Mouse (Mus musculus) embryonic facial prominence, embryonic 10.5 days (tissue): ENCODE data around the gene ccdc198. TPM values are rescaled to one million over a fixed set of nuclear protein-coding genes. Genes with fewer than 3 reads are reported as not detected.
"Not testable (repeated sequence)": the region's sequence is repeated elsewhere in the genome, so short reads cannot be mapped to it uniquely, and the experiment has no call there.

Experiments
- DNase-seq: peaks from one replicate; pipeline ENCODE4 v3.0.0-alpha.2; 2017; ENCODE audit warnings: low spot score
- H3K27ac ChIP-seq: fragments of 300-500 bp; sonication (generic); replicated peaks from 2 replicates; pipeline ENCODE4 v1.5.1; 2016; ENCODE audit warnings: mild to moderate bottlenecking
- H3K27me3 ChIP-seq: fragments of 300-500 bp; sonication (generic); replicated peaks from 2 replicates; pipeline ENCODE4 v1.6.1; 2016; ENCODE audit warnings: low read depth, mild to moderate bottlenecking; ENCODE audit not compliant: poor library complexity, severe bottlenecking
- H3K36me3 ChIP-seq: fragments of 300-500 bp; sonication (generic); replicated peaks from 2 replicates; pipeline ENCODE4 v1.6.1; 2016; ENCODE audit warnings: mild to moderate bottlenecking, moderate library complexity
- H3K4me1 ChIP-seq: fragments of 300-500 bp; sonication (generic); 2 replicates; pipeline ENCODE4 v1.6.1; 2016
- H3K4me3 ChIP-seq: fragments of 300-500 bp; sonication (generic); 2 replicates; pipeline ENCODE4 v1.5.1; 2016; ENCODE audit warnings: mild to moderate bottlenecking, moderate library complexity
- H3K9me3 ChIP-seq: fragments of 300-500 bp; sonication (generic); 2 replicates; pipeline ENCODE4 v1.6.1; 2016; ENCODE audit warnings: mild to moderate bottlenecking
- WGBS: fragments of 180-500 bp; shearing (Covaris S2); methylation state at CpG from one replicate; pipeline ENCODE4 v1.1.7; 2016; 5-methylcytosine and 5-hydroxymethylcytosine counted together
- polyA plus RNA-seq: library from polyadenylated mRNA; unstranded; fragments of >200 nt; fragmentation: Nextera tagmentation; extraction: Ambion mirVana; gene quantifications from 2 replicates; pipeline ENCODE4 v1.2.1, GENCODE M21; 2016

ccdc198 gene
- polyA plus RNA-seq: not detected in 2 replicates

DNA sequence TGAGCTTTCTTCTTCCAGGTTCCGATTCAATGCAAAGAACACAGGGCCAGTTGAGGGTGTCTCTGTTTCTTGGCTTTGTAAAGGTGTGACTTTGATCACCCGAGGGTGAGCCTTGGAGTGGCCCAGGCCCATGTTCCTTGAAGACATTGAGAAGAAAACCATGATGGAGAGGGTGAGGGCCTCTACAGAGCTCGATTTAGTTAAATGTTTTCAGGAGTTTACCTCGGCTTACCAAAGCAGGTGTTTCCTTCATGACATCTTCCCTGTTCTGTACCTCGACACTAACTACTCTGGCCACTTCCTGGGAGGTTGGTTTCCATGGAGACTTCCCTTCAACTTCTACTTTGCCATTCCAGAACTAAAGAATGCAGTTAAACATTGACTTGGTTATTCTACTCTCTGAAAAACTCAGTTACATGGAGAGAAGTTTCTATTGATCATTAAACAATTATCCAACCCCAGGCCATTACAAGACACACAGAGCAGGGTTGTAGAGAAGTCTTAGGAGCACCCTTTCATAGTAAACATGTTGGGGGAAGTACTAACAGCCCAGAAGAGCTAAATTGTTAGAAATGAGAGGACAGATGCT is at the start of gene ccdc198:
ccdc198 (minus strand) TSS at position 349 of the 589 bp plus-strand sequence.
- 77% methylated on average over 5 of the region's 5 CpGs for WGBS
- no peak for DNase-seq
- H3K27ac ChIP-seq: no peak within 1 kb of the TSS

DNA sequence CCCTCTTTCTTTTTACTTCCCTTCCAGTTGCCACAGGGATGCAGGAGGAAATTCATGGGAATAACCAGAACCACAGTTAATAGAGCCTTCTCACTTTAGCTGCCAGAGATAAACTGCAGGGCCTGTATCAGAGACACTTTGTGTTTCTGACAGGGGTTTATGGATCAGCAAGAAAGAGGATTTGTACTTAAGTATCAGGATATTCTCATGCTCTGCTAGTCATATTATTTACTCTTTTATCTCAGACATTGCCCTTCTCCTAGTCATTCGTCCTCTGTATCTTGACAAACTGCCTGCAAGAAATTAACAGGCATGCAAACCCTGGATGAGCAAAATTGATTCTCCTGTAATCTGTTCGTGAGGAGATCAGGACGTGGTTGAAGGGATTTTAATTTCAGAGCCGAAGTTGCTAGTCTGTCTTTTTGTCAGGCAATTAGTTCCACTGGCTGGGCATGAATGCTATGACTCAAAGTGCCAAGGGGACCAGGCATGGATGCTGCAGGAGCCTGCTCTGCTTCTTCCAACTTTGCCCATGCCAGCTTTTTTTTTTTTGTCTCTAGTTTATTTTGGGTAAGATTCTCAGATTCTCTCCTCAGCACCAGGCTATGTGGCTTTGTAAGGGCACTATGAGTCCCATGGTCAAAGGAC is 48.7 kb upstream of the ccdc198 start:
- WGBS: 29% methylated on average over 4 of the region's 4 CpGs
- H3K4me3 ChIP-seq: no peak overlapping the region
- DNase-seq: no peak
- no peak overlapping the region for H3K27ac ChIP-seq
- no peaks in the 10 kb centered on the region for H3K9me3 ChIP-seq
- no peaks in the 10 kb centered on the region for H3K36me3 ChIP-seq
- no peaks in the 10 kb centered on the region for H3K4me1 ChIP-seq
- no peaks in the 10 kb centered on the region for H3K27me3 ChIP-seq

More for the DNA sequence above, at the start of gene ccdc198:
- Histone ChIP-seq H3K36me3 (no peaks in the 10 kb centered on the region), H3K27me3 (no peaks in the 10 kb centered on the region), H3K4me3 (no peak within 1 kb of the TSS), H3K9me3 (no peaks in the 10 kb centered on the region), H3K4me1 (no peaks in the 10 kb centered on the region)

DNA sequence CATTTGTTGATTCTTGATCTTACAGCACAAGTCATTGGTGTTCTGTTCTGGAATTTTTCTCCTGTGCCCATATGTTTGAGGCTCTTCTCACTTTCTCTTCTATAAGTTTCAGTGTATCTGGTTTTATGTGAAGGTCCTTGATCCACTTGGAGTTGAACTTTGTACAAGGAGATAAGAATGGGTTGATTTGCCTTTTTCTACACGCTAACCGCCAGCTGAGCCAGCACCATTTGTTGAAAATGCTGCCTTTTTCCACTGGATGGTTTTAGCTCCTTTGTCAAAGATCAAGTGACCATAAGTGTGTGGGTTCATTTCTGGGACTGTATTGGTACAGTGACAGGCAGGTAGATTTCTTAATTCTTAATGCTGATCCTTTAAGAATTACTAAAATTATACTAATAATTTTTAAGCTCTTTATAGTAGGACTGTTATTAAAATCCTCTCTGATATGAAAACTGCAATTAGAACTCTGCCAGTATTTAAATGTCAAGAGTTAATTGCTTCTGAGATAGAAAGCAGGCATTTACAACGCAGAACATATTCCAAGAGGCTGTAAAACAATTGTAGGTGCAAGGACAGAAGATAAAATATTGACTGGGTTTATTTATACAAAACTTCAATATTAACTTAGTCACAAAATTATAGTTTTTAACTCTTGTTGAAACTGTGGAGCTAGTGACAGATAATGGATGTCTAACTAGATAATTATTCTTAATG is 44.9 kb upstream of the ccdc198 start:
- Histone ChIP-seq H3K27me3 (no peaks in the 10 kb centered on the region), H3K27ac (no peak overlapping the region), H3K4me1 (no peaks in the 10 kb centered on the region), H3K36me3 (no peaks in the 10 kb centered on the region), H3K9me3 (no peaks in the 10 kb centered on the region), H3K4me3 (no peak overlapping the region)
- 87% methylated on average over 3 of the region's 3 CpGs for WGBS
- DNase-seq: no peak

DNA sequence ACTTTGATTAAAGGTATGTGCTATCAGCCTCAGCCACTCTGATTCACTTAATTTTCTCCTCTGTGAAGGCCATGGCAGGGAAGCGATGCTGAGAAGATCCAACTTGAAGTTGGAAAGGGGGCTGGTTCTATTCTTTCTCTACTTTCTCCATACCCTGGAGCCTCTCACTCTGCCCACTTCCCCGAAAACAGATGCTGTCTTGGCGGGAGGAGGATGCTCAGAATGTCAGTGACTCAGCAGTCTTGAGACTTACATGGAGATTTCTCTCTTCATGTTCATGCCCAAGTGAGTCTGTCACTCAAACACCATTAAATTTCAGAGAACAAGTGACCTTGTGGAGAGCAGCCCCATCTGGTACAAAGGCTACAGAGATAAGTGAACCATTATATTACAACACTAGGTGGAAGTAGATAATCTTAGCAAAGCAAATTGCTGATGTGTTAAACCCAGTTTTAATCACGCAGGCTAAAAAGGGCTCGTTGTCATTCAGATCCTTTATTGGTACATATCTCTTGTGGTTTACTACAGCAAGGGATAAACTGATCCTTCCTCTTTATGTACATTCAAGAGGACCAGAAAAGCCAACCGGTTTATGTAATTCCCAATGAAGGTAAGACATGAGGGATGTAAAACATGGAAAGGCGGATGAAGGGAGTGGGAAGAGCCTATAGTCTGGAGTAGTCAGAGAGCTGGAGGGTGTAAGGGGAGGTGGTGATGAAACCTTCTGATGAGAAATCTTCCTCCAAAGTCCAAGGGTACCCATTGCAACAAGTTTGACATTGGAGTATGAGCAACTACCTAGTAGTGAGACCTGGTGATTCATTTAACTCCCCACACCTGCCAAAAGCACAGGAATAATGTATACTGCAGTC is 38.7 kb upstream of the ccdc198 start:
- no peak overlapping the region for H3K4me3 ChIP-seq
- 86% methylated on average over 7 of the region's 7 CpGs for WGBS
- no peaks in the 10 kb centered on the region for H3K4me1 ChIP-seq
- H3K36me3 ChIP-seq: no peaks in the 10 kb centered on the region
- no peak overlapping the region for H3K27ac ChIP-seq
- H3K9me3 ChIP-seq: no peaks in the 10 kb centered on the region
- DNase-seq: no peak
- no peaks in the 10 kb centered on the region for H3K27me3 ChIP-seq

DNA sequence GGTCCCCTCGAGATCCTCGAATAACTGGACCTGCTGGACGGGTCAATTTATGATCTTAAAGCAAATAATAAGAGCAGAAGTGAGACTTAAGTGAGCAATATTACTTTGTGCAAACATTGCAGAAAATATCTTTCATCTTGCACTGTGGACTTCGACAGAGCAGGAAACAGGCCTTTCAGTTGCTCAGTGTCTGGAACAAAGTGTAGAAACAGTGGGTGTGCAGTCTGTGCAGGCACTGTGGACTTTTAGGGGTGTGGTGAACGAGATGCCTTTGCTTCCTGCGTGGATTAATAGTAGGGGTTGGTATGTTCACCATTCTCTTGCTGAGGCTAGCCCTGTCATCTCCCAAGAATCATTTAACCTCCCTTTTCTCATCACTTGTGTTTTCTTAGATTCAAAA is 33.6 kb upstream of the ccdc198 start:
- WGBS: 82% methylated on average over 6 of the region's 6 CpGs

DNA sequence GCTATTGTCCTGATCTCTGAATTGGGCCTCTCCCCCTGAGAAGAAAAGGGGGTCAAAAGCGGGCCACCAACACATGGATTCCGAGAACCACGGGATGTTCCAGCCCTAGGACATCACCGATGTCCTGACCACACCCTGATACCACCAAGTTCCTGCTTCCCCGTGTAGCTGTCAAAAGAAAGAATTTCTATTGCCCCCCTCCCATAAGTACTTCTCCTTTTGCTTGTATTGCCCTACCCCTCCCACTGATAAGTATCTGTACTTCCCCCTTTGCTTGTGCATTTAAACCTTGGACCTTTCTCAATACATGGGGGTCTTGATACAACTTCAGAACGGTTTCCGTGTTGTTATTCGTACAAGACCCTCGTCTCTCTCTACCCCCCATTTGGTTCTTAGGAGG is 33.2 kb upstream of the ccdc198 start:
- H3K27ac ChIP-seq, DNase-seq, H3K4me3 ChIP-seq, H3K27me3 ChIP-seq, H3K36me3 ChIP-seq, H3K9me3 ChIP-seq, H3K4me1 ChIP-seq: not testable (repeated sequence)
- 96% methylated on average over 9 of the region's 9 CpGs for WGBS

More for the DNA sequence above, 33.6 kb upstream of the ccdc198 start:
- no peak for DNase-seq
- no peaks in the 10 kb centered on the region for H3K4me1 ChIP-seq
- no peak overlapping the region for H3K4me3 ChIP-seq
- H3K9me3 ChIP-seq: no peaks in the 10 kb centered on the region
- H3K27me3 ChIP-seq: no peaks in the 10 kb centered on the region
- no peaks in the 10 kb centered on the region for H3K36me3 ChIP-seq
- no peak overlapping the region for H3K27ac ChIP-seq

DNA sequence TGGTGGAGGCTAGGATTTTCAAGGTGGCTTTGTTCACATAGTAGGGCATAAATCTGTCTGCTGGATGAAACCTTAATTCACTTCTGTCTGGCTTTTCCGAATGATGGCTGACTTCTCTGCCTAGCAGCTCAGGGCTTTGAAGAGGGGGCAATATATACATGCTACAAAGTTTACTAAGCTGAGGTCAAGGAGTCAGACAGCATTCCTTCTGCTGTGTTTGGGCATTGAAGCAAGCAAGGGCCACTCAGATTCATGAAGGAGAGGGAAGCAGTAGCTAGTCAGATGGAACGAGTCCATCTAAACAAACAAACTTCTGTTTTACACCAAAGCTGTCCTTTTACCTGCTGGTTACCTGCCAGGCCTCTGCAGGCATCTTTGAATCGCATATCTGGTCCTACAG is 32.4 kb upstream of the ccdc198 start:
- H3K27ac ChIP-seq: no peak overlapping the region

DNA sequence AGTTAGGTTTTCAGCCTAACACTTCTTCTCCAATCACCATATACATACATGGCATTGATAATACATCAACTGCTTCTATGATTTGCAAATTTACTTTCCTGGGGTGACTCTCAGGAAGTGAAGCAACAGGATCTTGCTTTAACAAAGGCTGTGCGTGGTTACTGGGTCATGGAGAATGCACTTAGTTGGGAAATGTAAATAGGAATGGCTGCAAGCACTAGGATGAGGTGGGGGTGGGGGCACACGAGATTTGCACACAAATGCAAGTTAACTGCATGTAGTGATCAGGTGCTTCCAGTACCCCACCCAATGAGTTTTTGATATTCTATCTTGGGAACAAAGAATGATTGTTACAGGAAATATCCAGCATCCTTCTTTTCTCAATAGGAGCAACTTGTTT is 30.1 kb upstream of the ccdc198 start:
- H3K9me3 ChIP-seq: no peaks in the 10 kb centered on the region
- no peaks in the 10 kb centered on the region for H3K36me3 ChIP-seq
- no peak for DNase-seq
- no peak overlapping the region for H3K4me3 ChIP-seq
- no peaks in the 10 kb centered on the region for H3K4me1 ChIP-seq
- H3K27me3 ChIP-seq: no peaks in the 10 kb centered on the region
- no peak overlapping the region for H3K27ac ChIP-seq
- 50% methylated on average over 2 of the region's 2 CpGs for WGBS

More for the DNA sequence above, 32.4 kb upstream of the ccdc198 start:
- Histone ChIP-seq H3K9me3 (no peaks in the 10 kb centered on the region), H3K4me1 (no peaks in the 10 kb centered on the region), H3K36me3 (no peaks in the 10 kb centered on the region), H3K4me3 (no peak overlapping the region), H3K27me3 (no peaks in the 10 kb centered on the region)
- 80% methylated on average over 3 of the region's 3 CpGs for WGBS
- no peak for DNase-seq

DNA sequence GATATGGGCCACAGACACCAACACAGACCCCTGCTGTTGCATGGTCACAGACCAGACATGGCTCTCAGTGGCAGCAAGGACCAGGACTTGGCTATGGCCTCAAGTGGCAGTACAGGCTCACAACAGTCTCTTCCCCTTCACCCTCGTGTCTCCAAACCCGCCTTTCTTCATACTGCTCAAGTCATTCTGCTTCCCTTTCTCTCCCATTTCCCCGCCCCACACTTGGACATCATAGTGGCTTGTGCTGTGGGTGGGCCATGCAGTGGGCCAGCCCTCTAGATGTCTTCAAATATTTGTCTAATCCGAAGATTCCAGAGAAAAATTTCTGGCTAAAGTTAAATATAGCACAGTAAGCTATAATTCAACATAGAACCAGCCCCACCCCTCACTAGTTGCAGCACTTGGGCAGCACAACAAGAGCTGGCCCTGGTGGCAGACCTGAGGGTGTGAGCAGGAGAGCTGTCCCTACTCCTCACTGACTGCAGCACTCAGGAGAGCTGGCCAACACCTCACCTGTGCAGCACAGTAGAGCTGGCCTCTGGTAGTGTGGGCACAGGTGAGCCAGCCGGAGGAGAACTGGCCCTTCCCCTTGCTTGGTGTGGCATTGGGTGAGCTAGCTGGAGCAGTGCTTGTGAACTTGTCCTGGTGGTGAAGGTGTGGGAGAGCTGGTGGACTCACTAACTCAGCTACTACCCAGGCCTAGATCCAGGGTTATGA is 20.2 kb upstream of the ccdc198 start:
- Histone ChIP-seq H3K27ac (no peak overlapping the region), H3K36me3 (no peaks in the 10 kb centered on the region), H3K9me3 (no peaks in the 10 kb centered on the region), H3K4me1 (no peaks in the 10 kb centered on the region), H3K27me3 (no peaks in the 10 kb centered on the region), H3K4me3 (no peak overlapping the region)
- 83% methylated on average over 5 of the region's 5 CpGs for WGBS
- DNase-seq: no peak

DNA sequence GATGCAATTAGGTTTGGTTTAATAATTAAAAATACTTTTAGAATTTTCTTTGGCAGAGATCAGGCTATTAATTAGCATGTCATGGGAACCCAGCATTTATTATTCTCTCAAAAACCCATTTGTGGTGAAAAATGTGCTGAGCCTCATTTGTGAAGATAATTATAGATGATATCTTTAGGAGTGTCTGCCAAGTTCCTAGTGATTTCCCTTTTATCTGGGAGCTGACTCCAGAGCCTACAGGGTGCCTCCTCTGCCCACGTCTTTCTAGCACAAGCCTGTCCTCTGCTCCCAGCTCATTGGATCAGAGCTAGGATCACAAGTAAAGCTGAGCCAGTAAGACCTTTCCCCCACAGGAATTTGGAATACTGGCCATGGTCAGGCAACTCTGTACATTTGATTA is 3.8 kb downstream of the ccdc198 start:
- H3K4me1 ChIP-seq: no peaks in the 10 kb centered on the region
- 17% methylated on average over 1 of the region's 1 CpGs for WGBS
- no peak overlapping the region for H3K4me3 ChIP-seq
- no peaks in the 10 kb centered on the region for H3K9me3 ChIP-seq
- H3K27ac ChIP-seq: no peak overlapping the region
- H3K36me3 ChIP-seq: no peaks in the 10 kb centered on the region
- DNase-seq: no peak
- no peaks in the 10 kb centered on the region for H3K27me3 ChIP-seq

DNA sequence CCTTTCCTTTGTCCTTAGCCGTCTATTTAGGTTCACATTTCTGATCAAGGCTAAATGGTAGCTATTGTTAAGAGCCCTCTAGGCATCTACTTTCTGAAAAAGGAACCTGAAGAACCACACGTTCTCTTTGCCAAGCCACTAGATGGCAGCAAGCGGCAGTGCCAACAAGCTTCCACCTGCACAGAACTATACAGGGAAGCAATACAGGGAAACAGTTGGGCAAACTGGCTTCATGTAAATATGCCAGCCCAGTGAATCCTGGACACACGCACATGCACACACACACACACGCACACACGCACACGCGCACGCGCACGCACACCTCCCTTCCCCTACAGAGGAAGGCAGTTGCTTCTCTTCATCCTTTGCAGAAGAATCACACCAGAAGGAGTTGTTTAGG is 7.1 kb downstream of the ccdc198 start:
- Histone ChIP-seq H3K4me1 (no peaks in the 10 kb centered on the region), H3K27me3 (no peaks in the 10 kb centered on the region), H3K4me3 (no peak overlapping the region), H3K9me3 (no peaks in the 10 kb centered on the region), H3K36me3 (no peaks in the 10 kb centered on the region), H3K27ac (no peak overlapping the region)
- WGBS: 39% methylated on average over 11 of the region's 11 CpGs
- peak; percentile 61 for DNase-seq
